Mouse (Mus musculus) ES-Bruce4 (cell line): ENCODE results near the gene Tpm4. TPM values are rescaled to one million over a fixed set of nuclear protein-coding genes. Genes with fewer than 3 reads are reported as not detected.
A peak's percentile ranks its signal among the peaks of the same experiment; 100 is the strongest.

ENCODE experiments used
- H3K27ac ChIP-seq: 2 replicates; pipeline ENCODE4 v1.5.1; 2012; ENCODE audit warnings: low read length, inconsistent platforms; ENCODE audit not compliant: insufficient read depth
- H3K27me3 ChIP-seq: 2 replicates; pipeline ENCODE4 v1.6.1; 2012; ENCODE audit warnings: mild to moderate bottlenecking, low read length, inconsistent platforms; ENCODE audit not compliant: control insufficient read depth, poor library complexity, insufficient read depth, severe bottlenecking
- H3K36me3 ChIP-seq: 2 replicates; pipeline ENCODE4 v1.6.1; 2012; ENCODE audit warnings: inconsistent platforms, mild to moderate bottlenecking, low read length, moderate library complexity; ENCODE audit not compliant: control insufficient read depth, poor library complexity, insufficient read depth, severe bottlenecking
- H3K4me1 ChIP-seq: one replicate; pipeline ENCODE4 v1.8.1; 2011; ENCODE audit warnings: low read length; ENCODE audit not compliant: control insufficient read depth, insufficient read depth
- H3K4me3 ChIP-seq: 2 replicates; pipeline ENCODE4 v1.5.1; 2011; ENCODE audit warnings: low read depth, mild to moderate bottlenecking, low read length
- H3K9ac ChIP-seq: 2 replicates; pipeline ENCODE4 v1.6.1; 2012; ENCODE audit warnings: low read depth, mild to moderate bottlenecking, inconsistent platforms; ENCODE audit not compliant: poor library complexity, severe bottlenecking
- H3K9me3 ChIP-seq: replicated peaks from 2 replicates; pipeline ENCODE4 v1.6.1; 2012; ENCODE audit warnings: mild to moderate bottlenecking, low read length, inconsistent platforms; ENCODE audit not compliant: control insufficient read depth, poor library complexity, insufficient read depth, severe bottlenecking
- CTCF ChIP-seq: IDR thresholded peaks from one replicate; pipeline ENCODE4 v1.8.1; 2011; ENCODE audit warnings: low read depth, low read length
- EP300 ChIP-seq: IDR thresholded peaks from 2 replicates; pipeline ENCODE4 v1.6.1; 2011; ENCODE audit warnings: low read depth, low read length; ENCODE audit not compliant: insufficient read depth
- POLR2A ChIP-seq: IDR thresholded peaks from one replicate; pipeline ENCODE4 v1.8.1; 2011; ENCODE audit warnings: low read length; ENCODE audit not compliant: insufficient read depth
- polyA plus RNA-seq: library from polyadenylated mRNA; stranded (reverse); fragments of >200 nt; gene quantifications from 2 replicates; pipeline ENCODE4 v1.2.4, GENCODE M21; 2011; ENCODE audit warnings: low read depth; ENCODE audit not compliant: missing spikeins, insufficient read depth, insufficient read length

Tpm4 gene
- polyA plus RNA-seq, 1 experiment = 293 TPM

- TF ChIP-seq EP300 (no peak), CTCF (no peak), POLR2A (no peak)
- Histone ChIP-seq H3K4me3 (peak overlapping the region; percentile 94), H3K9me3 (no peaks in the 10 kb centered on the region), H3K9ac (peak overlapping the region; percentile 90), H3K27ac (peak overlapping the region; percentile 70), H3K4me1 (peaks cover 2% of the 10 kb centered on the region), H3K36me3 (peaks cover 11% of the 10 kb centered on the region; the same call in 1 of the 2 replicates), H3K27me3 (no peaks in the 10 kb centered on the region)
These were observed 899 bp downstream of the Tpm4 start for GRCm38 (mm10) chr8:72135446-72136301.

GRCm38 (mm10) chr8:72136302-72136978 lies 1.7 kb downstream of the Tpm4 start:
- Histone ChIP-seq H3K27ac (peak overlapping the region; percentile 70), H3K4me1 (peaks cover 2% of the 10 kb centered on the region), H3K27me3 (no peaks in the 10 kb centered on the region), H3K9me3 (no peaks in the 10 kb centered on the region), H3K36me3 (peaks cover 15% of the 10 kb centered on the region), H3K9ac (peak overlapping the region; percentile 90), H3K4me3 (peak overlapping the region; percentile 94)
- TF ChIP-seq POLR2A (no peak), EP300 (no peak), CTCF (no peak)

- Histone ChIP-seq H3K27ac (no peak overlapping the region), H3K4me3 (no peak overlapping the region), H3K4me1 (peaks cover 2% of the 10 kb centered on the region), H3K36me3 (peaks cover 18% of the 10 kb centered on the region), H3K9me3 (no peaks in the 10 kb centered on the region), H3K9ac (no peak overlapping the region), H3K27me3 (no peaks in the 10 kb centered on the region)
- no peak for TF ChIP-seq POLR2A
- TF ChIP-seq EP300 = no peak
- no peak for TF ChIP-seq CTCF
These were observed 2.7 kb downstream of the Tpm4 start for GRCm38 (mm10) chr8:72137431-72137830.

- H3K4me1 ChIP-seq = peaks cover 2% of the 10 kb centered on the region
- no peak overlapping the region for H3K27ac ChIP-seq
- H3K4me3 ChIP-seq = no peak overlapping the region
- TF ChIP-seq EP300 = no peak
- no peak for TF ChIP-seq CTCF
- no peaks in the 10 kb centered on the region for H3K9me3 ChIP-seq
- H3K27me3 ChIP-seq = no peaks in the 10 kb centered on the region
- no peak overlapping the region for H3K9ac ChIP-seq
- peaks cover 18% of the 10 kb centered on the region for H3K36me3 ChIP-seq
These were observed 3.7 kb downstream of the Tpm4 start for GRCm38 (mm10) chr8:72138456-72138855.

- Histone ChIP-seq H3K4me1 (peaks cover 4% of the 10 kb centered on the region), H3K9me3 (no peaks in the 10 kb centered on the region), H3K27me3 (no peaks in the 10 kb centered on the region), H3K27ac (no peak overlapping the region), H3K4me3 (no peak overlapping the region), H3K36me3 (peaks cover 41% of the 10 kb centered on the region), H3K9ac (no peak overlapping the region)
- TF ChIP-seq CTCF (no peak), EP300 (no peak), POLR2A (no peak)
These were observed 8.6 kb downstream of the Tpm4 start for GRCm38 (mm10) chr8:72143256-72143824.
